Mouse (Mus musculus) limb, embryonic 13.5 days (tissue): ENCODE results near the gene Il17ra. TPM values are rescaled to one million over a fixed set of nuclear protein-coding genes. Genes with fewer than 3 reads are reported as not detected.

Source experiments
- ATAC-seq: fragments of 200-750 bp; cut with Nextera tagmentation; 2 replicates; pipeline ENCODE4 v1.8.0; 2017; ENCODE audit warnings: low read depth, moderate number of reproducible peaks, moderate TSS enrichment; ENCODE audit not compliant: low FRiP score
- H3K27ac ChIP-seq: fragments of 300-500 bp; sonication (generic); 2 replicates; pipeline ENCODE4 v1.5.1; 2015; ENCODE audit warnings: inconsistent platforms, mild to moderate bottlenecking, moderate library complexity
- H3K27me3 ChIP-seq: fragments of 300-500 bp; sonication (generic); 2 replicates; pipeline ENCODE4 v1.6.1; 2015; ENCODE audit warnings: mild to moderate bottlenecking, inconsistent platforms
- H3K36me3 ChIP-seq: fragments of 300-500 bp; sonication (generic); 2 replicates; pipeline ENCODE4 v1.6.1; 2015; ENCODE audit warnings: inconsistent platforms, mild to moderate bottlenecking, moderate library complexity
- H3K4me1 ChIP-seq: fragments of 300-500 bp; sonication (generic); 2 replicates; pipeline ENCODE4 v1.6.1; 2015; ENCODE audit warnings: inconsistent platforms
- H3K4me2 ChIP-seq: fragments of 300-500 bp; sonication (generic); replicated peaks from 2 replicates; pipeline ENCODE4 v1.6.1; 2015; ENCODE audit warnings: inconsistent platforms, mild to moderate bottlenecking, moderate library complexity
- H3K4me3 ChIP-seq: fragments of 300-500 bp; sonication (generic); 2 replicates; pipeline ENCODE4 v1.5.1; 2015; ENCODE audit warnings: moderate library complexity, mild to moderate bottlenecking, inconsistent platforms
- H3K9ac ChIP-seq: fragments of 300-500 bp; sonication (generic); 2 replicates; pipeline ENCODE4 v1.6.1; 2015; ENCODE audit warnings: mild to moderate bottlenecking, inconsistent platforms
- H3K9me3 ChIP-seq: fragments of 300-500 bp; sonication (generic); 2 replicates; pipeline ENCODE4 v1.6.1; 2016; ENCODE audit warnings: inconsistent platforms
- WGBS: fragments of 180-500 bp; shearing (Covaris S2); methylation state at CpG from one replicate; pipeline ENCODE4 v1.1.7; 2015; 5-methylcytosine and 5-hydroxymethylcytosine counted together
- polyA plus RNA-seq: library from polyadenylated mRNA; unstranded; fragments of >200 nt; fragmentation: Nextera tagmentation; extraction: Ambion mirVana; gene quantifications from 2 replicates; pipeline ENCODE4 v1.2.1, GENCODE M21; 2015

Il17ra gene
- polyA plus RNA-seq, 1 experiment from 2014 or later, result 5.4 TPM

DNA sequence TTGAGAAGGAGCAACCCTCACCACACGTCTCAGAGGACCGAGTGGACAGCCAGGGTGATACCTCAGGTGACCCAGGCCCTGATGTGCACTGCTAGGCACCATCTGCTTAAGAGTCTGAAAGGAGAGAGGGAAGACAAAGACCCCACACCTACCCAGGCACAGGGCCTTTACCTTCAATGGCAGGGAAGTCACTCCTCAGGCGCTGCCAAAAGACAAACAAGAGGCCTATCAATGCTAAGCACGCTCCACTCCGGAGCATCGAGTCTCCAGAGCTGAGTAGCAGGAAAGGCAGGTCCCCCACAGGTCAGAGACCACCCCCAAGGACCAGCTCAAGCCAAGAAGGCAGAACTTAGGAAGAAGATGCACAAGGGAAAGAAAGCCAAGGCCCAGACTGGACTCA is 53.8 kb downstream of the Il17ra start:
- no peak overlapping the region for H3K9ac ChIP-seq
- H3K36me3 ChIP-seq, result peaks cover 65% of the 10 kb centered on the region
- 90% methylated on average over 6 of the region's 6 CpGs for WGBS
- no peak for ATAC-seq
- no peaks in the 10 kb centered on the region for H3K27me3 ChIP-seq
- no peak overlapping the region for H3K4me3 ChIP-seq
- H3K9me3 ChIP-seq, result no peaks in the 10 kb centered on the region
- no peak overlapping the region for H3K4me2 ChIP-seq
- H3K4me1 ChIP-seq, result no peaks in the 10 kb centered on the region
- no peak overlapping the region for H3K27ac ChIP-seq

DNA sequence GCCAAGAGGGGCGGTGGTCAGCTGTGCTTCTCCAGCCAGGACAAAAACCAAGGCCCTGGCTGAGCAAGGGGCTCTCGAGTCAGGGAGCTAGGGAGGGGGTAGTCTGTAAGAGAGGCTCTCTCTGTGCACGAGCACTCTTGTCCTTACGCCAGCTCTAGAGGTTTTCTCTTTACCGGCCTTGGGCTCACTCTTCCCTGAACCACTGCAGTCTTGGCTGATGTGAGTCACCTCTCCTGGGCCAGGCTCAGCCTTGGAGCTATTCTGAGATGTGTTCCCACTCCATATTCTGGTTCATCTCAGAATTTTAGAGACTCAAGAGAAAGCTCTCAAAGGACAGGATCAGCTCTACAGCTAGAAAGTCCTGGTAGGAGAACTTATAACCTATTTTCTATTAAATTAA is 54.3 kb downstream of the Il17ra start:
- 83% methylated on average over 5 of the region's 5 CpGs for WGBS
- Histone ChIP-seq H3K27ac (no peak overlapping the region), H3K4me2 (no peak overlapping the region), H3K4me3 (no peak overlapping the region), H3K36me3 (peaks cover 69% of the 10 kb centered on the region), H3K9me3 (no peaks in the 10 kb centered on the region), H3K4me1 (no peaks in the 10 kb centered on the region), H3K9ac (no peak overlapping the region), H3K27me3 (no peaks in the 10 kb centered on the region)
- ATAC-seq, result no peak

DNA sequence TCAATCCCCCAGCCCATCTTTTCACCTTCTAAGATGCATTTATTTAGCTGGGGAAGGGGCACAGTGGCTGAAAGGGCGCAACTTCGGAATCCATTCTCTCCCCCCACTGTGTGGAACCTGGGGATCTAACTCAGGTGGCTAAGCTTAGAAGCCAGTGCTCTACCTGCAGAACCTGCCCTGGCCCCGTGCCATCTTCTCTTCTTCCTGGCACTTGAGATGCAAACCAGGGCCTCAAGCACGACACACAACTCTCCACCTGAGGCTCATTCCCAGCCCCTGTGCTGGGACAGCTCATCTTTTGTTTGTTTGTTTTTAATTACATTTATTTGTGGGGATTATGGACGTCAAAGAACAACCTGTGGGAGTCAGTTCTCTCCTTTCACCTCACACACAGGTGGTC is 56.6 kb downstream of the Il17ra start:
- H3K4me1 ChIP-seq, result no peaks in the 10 kb centered on the region
- H3K4me3 ChIP-seq, result no peak overlapping the region
- no peak for ATAC-seq
- no peaks in the 10 kb centered on the region for H3K27me3 ChIP-seq
- no peak overlapping the region for H3K27ac ChIP-seq
- peaks cover 61% of the 10 kb centered on the region for H3K36me3 ChIP-seq
- 87% methylated on average over 5 of the region's 5 CpGs for WGBS
- H3K9me3 ChIP-seq, result no peaks in the 10 kb centered on the region
- H3K4me2 ChIP-seq, result no peak overlapping the region
- H3K9ac ChIP-seq, result no peak overlapping the region

- no peak for ATAC-seq
- Histone ChIP-seq H3K27ac (no peak overlapping the region), H3K4me3 (no peak overlapping the region), H3K36me3 (peaks cover 39% of the 10 kb centered on the region), H3K9me3 (no peaks in the 10 kb centered on the region), H3K27me3 (no peaks in the 10 kb centered on the region), H3K9ac (no peak overlapping the region), H3K4me1 (peaks cover 15% of the 10 kb centered on the region), H3K4me2 (no peak overlapping the region)
- WGBS, result 92% methylated on average over 5 of the region's 5 CpGs
These were observed 61.7 kb downstream of the Il17ra start for GRCm38 (mm10) chr6:120524796-120525195.

DNA sequence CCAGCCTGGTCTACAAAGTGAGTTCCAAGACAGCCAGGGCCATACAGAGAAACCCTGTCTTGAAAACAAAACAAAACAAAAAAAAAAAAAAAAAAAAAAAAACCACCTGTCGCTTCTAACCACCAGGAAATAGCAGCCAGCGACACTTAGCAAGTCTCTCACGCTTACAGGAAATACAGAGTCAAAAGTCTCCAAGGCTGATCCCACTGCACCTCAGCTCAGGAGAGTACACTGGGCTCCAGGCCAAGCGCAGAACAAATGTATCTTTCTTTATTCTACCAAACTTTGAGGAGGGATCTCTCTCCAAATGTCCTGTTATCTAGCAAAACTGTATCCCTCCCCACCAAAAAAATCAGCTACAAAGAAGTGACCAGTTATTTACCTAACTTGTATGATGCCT is 66.1 kb downstream of the Il17ra start:
- H3K27me3 ChIP-seq, result no peaks in the 10 kb centered on the region; the same call in 1 of the 2 replicates
- WGBS, result 71% methylated on average over 4 of the region's 4 CpGs
- H3K9me3 ChIP-seq, result no peaks in the 10 kb centered on the region
- peak overlapping the region; percentile 0; the same call in 1 of the 2 replicates for H3K27ac ChIP-seq
- H3K4me3 ChIP-seq, result no peak overlapping the region
- peaks cover 29% of the 10 kb centered on the region for H3K4me1 ChIP-seq
- no peak overlapping the region for H3K9ac ChIP-seq
- no peak for ATAC-seq
- H3K4me2 ChIP-seq, result peak overlapping the region; percentile 78; the same call in 1 of the 2 replicates
- peaks cover 4% of the 10 kb centered on the region; the same call in 1 of the 2 replicates for H3K36me3 ChIP-seq

DNA sequence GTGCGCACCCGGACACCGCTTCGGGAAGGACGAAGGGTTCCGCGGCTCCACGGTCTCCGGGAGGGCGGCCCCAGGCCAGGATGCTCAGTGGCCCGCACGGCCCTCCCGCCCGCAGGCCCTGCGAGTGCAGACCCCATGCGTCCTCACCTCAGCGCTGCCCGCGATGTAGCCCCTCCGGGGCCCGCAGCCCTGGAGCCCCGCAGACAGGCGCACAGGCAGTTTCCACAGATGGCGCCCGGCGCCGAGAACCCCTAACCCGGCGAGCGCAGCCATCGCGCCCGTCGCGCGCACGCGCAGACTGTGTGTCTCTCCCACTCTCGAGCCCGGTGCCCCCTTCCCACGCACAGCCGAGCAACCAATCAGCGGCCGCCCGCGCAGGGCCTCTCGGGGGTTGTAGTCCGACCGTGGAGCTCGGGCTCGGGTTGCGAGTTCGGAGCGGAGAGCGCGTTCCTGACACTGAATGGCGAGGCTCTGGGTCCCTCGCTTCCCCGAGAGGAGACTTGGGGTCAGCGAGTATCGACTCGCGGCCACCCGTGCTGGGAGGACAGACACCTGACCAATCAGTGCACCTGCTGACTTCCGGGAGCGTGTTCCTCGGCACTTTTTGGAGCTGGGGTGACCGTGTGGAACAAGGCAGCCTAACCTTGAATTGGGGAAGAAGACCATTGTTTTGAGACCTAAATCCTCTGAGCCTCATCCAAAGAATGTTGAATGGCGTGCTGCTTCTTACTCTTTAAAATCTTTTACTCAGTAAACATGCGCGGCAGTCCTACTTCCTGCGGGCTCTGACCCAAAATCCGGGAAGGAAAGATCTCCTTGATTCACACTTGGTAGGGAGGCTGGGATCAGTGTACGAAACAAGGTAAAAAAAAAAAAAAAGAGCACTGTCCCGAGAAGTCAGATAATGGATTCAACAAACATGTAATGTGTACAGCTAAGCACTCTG is 68.2 kb downstream of the Il17ra start, which contains the start of gene Hdhd5:
TSS of gene Hdhd5 (minus strand) at position 300 of the 946 bp plus-strand sequence.
- Histone ChIP-seq H3K9ac (peak within 1 kb of the TSS; percentile 87), H3K4me2 (peak within 1 kb of the TSS; percentile 78), H3K27ac (peak within 1 kb of the TSS; percentile 39; the same call in 1 of the 2 replicates), H3K4me1 (peaks cover 29% of the 10 kb centered on the region), H3K36me3 (no peaks in the 10 kb centered on the region), H3K9me3 (no peaks in the 10 kb centered on the region), H3K4me3 (peak within 1 kb of the TSS; percentile 92), H3K27me3 (no peaks in the 10 kb centered on the region; the same call in 1 of the 2 replicates)
- WGBS, result under 1% methylated on average over 73 of the region's 75 CpGs
- peak; percentile 99 for ATAC-seq

GRCm38 (mm10) chr6:120532594-120532993 is 69.5 kb downstream of the Il17ra start:
- H3K9me3 ChIP-seq, result no peaks in the 10 kb centered on the region
- 71% methylated on average over 1 of the region's 1 CpGs for WGBS
- ATAC-seq, result no peak

DNA sequence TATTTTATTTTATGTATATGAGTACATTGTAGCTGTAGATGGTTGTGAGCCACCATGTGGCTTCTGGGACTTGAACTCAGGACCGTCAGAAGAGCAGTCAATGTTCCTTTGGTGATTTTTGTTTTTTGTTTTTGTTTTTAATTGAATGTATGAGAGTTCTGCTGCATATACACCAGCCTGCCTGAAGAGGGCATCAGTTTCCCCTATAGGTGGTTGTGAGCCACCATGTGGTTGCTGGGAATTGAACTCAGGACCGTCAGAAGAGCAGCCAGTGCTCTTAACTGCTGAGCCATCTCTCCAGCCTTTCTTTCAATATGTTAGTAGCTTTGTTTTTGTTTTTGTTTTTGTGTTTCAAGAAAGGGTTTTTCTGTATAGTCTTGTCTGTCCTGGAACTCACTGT is 73.3 kb downstream of the Il17ra start:
- 80% methylated on average over 2 of the region's 2 CpGs for WGBS
- no peak overlapping the region for H3K9ac ChIP-seq
- H3K27ac ChIP-seq, result no peak overlapping the region
- no peaks in the 10 kb centered on the region for H3K9me3 ChIP-seq
- ATAC-seq, result no peak
- H3K36me3 ChIP-seq, result no peaks in the 10 kb centered on the region
- H3K4me3 ChIP-seq, result no peak overlapping the region
- no peak overlapping the region for H3K4me2 ChIP-seq
- H3K27me3 ChIP-seq, result no peaks in the 10 kb centered on the region; the same call in 1 of the 2 replicates
- H3K4me1 ChIP-seq, result peaks cover 13% of the 10 kb centered on the region

More at GRCm38 (mm10) chr6:120532594-120532993, 69.5 kb downstream of the Il17ra start:
- no peak overlapping the region for H3K4me2 ChIP-seq
- H3K9ac ChIP-seq, result no peak overlapping the region
- no peaks in the 10 kb centered on the region; the same call in 1 of the 2 replicates for H3K27me3 ChIP-seq
- no peak overlapping the region for H3K4me3 ChIP-seq
- peaks cover 29% of the 10 kb centered on the region for H3K4me1 ChIP-seq
- H3K36me3 ChIP-seq, result no peaks in the 10 kb centered on the region
- H3K27ac ChIP-seq, result no peak overlapping the region

Other genes starting within 250 kb of the Il17ra start
- 0.61 and 0.72 TPM in 2 replicates for gene D330020A13Rik, start 168.9 kb upstream of the Il17ra start, polyA plus RNA-seq
- 0.75 and 0.80 TPM in 2 replicates for gene B4galnt3, start 168.7 kb upstream of the Il17ra start, polyA plus RNA-seq
- 50.4 and 52.2 TPM in 2 replicates for gene Kdm5a, start 99.1 kb upstream of the Il17ra start, polyA plus RNA-seq
- 23.8 and 26.1 TPM in 2 replicates for gene Ccdc77, start 98.9 kb upstream of the Il17ra start, polyA plus RNA-seq
- gene Tmem121b, start 30.6 kb downstream of the Il17ra start, polyA plus RNA-seq, result 0.08 and 0.25 TPM in 2 replicates
- 18.6 and 20.3 TPM in 2 replicates for gene Hdhd5, start 68.1 kb downstream of the Il17ra start, polyA plus RNA-seq
- gene Cecr2, start 203.1 kb downstream of the Il17ra start, polyA plus RNA-seq, result 3.2 and 3.3 TPM in 2 replicates